Mouse (Mus musculus) neural tube, embryonic 12.5 days (tissue): ENCODE measurements around the gene Hsf2bp. TPM values are rescaled to one million over a fixed set of nuclear protein-coding genes. Genes with fewer than 3 reads are reported as not detected.

Source experiments
- ATAC-seq: fragments of 200-750 bp; cut with Nextera tagmentation; 2 replicates; pipeline ENCODE4 v1.8.0; 2017; ENCODE audit warnings: low read depth, mild to moderate bottlenecking, moderate TSS enrichment, moderate library complexity; ENCODE audit not compliant: low FRiP score
- H3K27ac ChIP-seq: fragments of 300-500 bp; sonication (generic); 2 replicates; pipeline ENCODE4 v1.5.1; 2016
- H3K27me3 ChIP-seq: fragments of 300-500 bp; sonication (generic); replicated peaks from 2 replicates; pipeline ENCODE4 v1.6.1; 2016; ENCODE audit warnings: mild to moderate bottlenecking
- H3K36me3 ChIP-seq: fragments of 300-500 bp; sonication (generic); 2 replicates; pipeline ENCODE4 v1.6.1; 2016; ENCODE audit warnings: mild to moderate bottlenecking
- H3K4me1 ChIP-seq: fragments of 300-500 bp; sonication (generic); 2 replicates; pipeline ENCODE4 v1.6.1; 2016
- H3K4me2 ChIP-seq: fragments of 300-500 bp; sonication (generic); replicated peaks from 2 replicates; pipeline ENCODE4 v1.6.1; 2016; ENCODE audit warnings: mild to moderate bottlenecking
- H3K4me3 ChIP-seq: fragments of 300-500 bp; sonication (generic); 2 replicates; pipeline ENCODE4 v1.5.1; 2016
- H3K9ac ChIP-seq: fragments of 300-500 bp; sonication (generic); 2 replicates; pipeline ENCODE4 v1.6.1; 2016; ENCODE audit warnings: mild to moderate bottlenecking
- H3K9me3 ChIP-seq: fragments of 300-500 bp; sonication (generic); 2 replicates; pipeline ENCODE4 v1.6.1; 2016; ENCODE audit warnings: mild to moderate bottlenecking
- WGBS: fragments of 180-500 bp; shearing (Covaris S2); methylation state at CpG from one replicate; pipeline ENCODE4 v1.1.7; 2016; 5-methylcytosine and 5-hydroxymethylcytosine counted together
- polyA plus RNA-seq: library from polyadenylated mRNA; unstranded; fragments of >200 nt; fragmentation: Nextera tagmentation; extraction: Ambion mirVana; gene quantifications from 2 replicates; pipeline ENCODE4 v1.2.1, GENCODE M21; 2016

The Hsf2bp gene
- polyA plus RNA-seq, 1 experiment from 2014 or later = 0.47 TPM

GRCm38 (mm10) chr17:31908966-31909365 lies 127.2 kb downstream of the Hsf2bp start:
- Histone ChIP-seq H3K9me3 (no peaks in the 10 kb centered on the region), H3K27ac (no peak overlapping the region), H3K4me3 (no peak overlapping the region), H3K4me1 (peaks cover 7% of the 10 kb centered on the region), H3K4me2 (no peak overlapping the region), H3K27me3 (no peaks in the 10 kb centered on the region), H3K9ac (no peak overlapping the region), H3K36me3 (no peaks in the 10 kb centered on the region)
- ATAC-seq = no peak
- 87% methylated on average over 2 of the region's 2 CpGs for WGBS

- WGBS = 92% methylated on average over 3 of the region's 3 CpGs
- H3K4me2 ChIP-seq = no peak overlapping the region
- ATAC-seq = no peak
Observed at GRCm38 (mm10) chr17:31906441-31906840, 129.7 kb downstream of the Hsf2bp start.

GRCm38 (mm10) chr17:31905791-31906211 lies 130.3 kb downstream of the Hsf2bp start:
- no peak overlapping the region for H3K9ac ChIP-seq
- WGBS = 73% methylated on average over 10 of the region's 10 CpGs
- H3K27ac ChIP-seq = no peak overlapping the region

More at GRCm38 (mm10) chr17:31906441-31906840, 129.7 kb downstream of the Hsf2bp start:
- Histone ChIP-seq H3K27me3 (no peaks in the 10 kb centered on the region), H3K27ac (no peak overlapping the region), H3K4me3 (no peak overlapping the region), H3K9ac (no peak overlapping the region), H3K36me3 (no peaks in the 10 kb centered on the region), H3K9me3 (no peaks in the 10 kb centered on the region), H3K4me1 (no peaks in the 10 kb centered on the region)

GRCm38 (mm10) chr17:31905201-31905790 lies 130.9 kb downstream of the Hsf2bp start:
- 93% methylated on average over 9 of the region's 9 CpGs for WGBS
- H3K4me1 ChIP-seq = no peaks in the 10 kb centered on the region
- H3K4me2 ChIP-seq = no peak overlapping the region
- H3K9ac ChIP-seq = no peak overlapping the region
- H3K36me3 ChIP-seq = no peaks in the 10 kb centered on the region
- H3K9me3 ChIP-seq = no peaks in the 10 kb centered on the region
- H3K4me3 ChIP-seq = no peak overlapping the region
- H3K27ac ChIP-seq = no peak overlapping the region
- H3K27me3 ChIP-seq = no peaks in the 10 kb centered on the region
- ATAC-seq = no peak

More at GRCm38 (mm10) chr17:31905791-31906211, 130.3 kb downstream of the Hsf2bp start:
- H3K4me1 ChIP-seq = no peaks in the 10 kb centered on the region
- no peak for ATAC-seq
- no peaks in the 10 kb centered on the region for H3K9me3 ChIP-seq
- no peaks in the 10 kb centered on the region for H3K36me3 ChIP-seq
- H3K4me2 ChIP-seq = no peak overlapping the region
- H3K4me3 ChIP-seq = no peak overlapping the region
- no peaks in the 10 kb centered on the region for H3K27me3 ChIP-seq

- Histone ChIP-seq H3K9me3 (no peaks in the 10 kb centered on the region), H3K27ac (no peak overlapping the region), H3K4me1 (no peaks in the 10 kb centered on the region), H3K4me3 (no peak overlapping the region), H3K27me3 (no peaks in the 10 kb centered on the region), H3K9ac (no peak overlapping the region), H3K36me3 (no peaks in the 10 kb centered on the region), H3K4me2 (no peak overlapping the region)
- no peak for ATAC-seq
- 91% methylated on average over 7 of the region's 7 CpGs for WGBS
Observed at GRCm38 (mm10) chr17:31904036-31904435, 132.1 kb downstream of the Hsf2bp start.

- Histone ChIP-seq H3K4me2 (no peak overlapping the region), H3K36me3 (no peaks in the 10 kb centered on the region), H3K9me3 (no peaks in the 10 kb centered on the region), H3K4me1 (no peaks in the 10 kb centered on the region), H3K27ac (no peak overlapping the region), H3K9ac (no peak overlapping the region), H3K4me3 (no peak overlapping the region), H3K27me3 (no peaks in the 10 kb centered on the region)
- ATAC-seq = no peak
- WGBS = 57% methylated on average over 3 of the region's 3 CpGs
Observed at GRCm38 (mm10) chr17:31902630-31903198, 133.4 kb downstream of the Hsf2bp start.

GRCm38 (mm10) chr17:31901461-31902204 lies 134.5 kb downstream of the Hsf2bp start:
- H3K9ac ChIP-seq = no peak overlapping the region
- no peak overlapping the region for H3K4me2 ChIP-seq
- no peaks in the 10 kb centered on the region for H3K9me3 ChIP-seq
- H3K36me3 ChIP-seq = no peaks in the 10 kb centered on the region
- 80% methylated on average over 11 of the region's 11 CpGs for WGBS
- no peak for ATAC-seq
- H3K27ac ChIP-seq = no peak overlapping the region
- no peaks in the 10 kb centered on the region for H3K4me1 ChIP-seq
- H3K27me3 ChIP-seq = no peaks in the 10 kb centered on the region
- no peak overlapping the region for H3K4me3 ChIP-seq

GRCm38 (mm10) chr17:31898941-31899340 lies 137.2 kb downstream of the Hsf2bp start:
- Histone ChIP-seq H3K27ac (no peak overlapping the region), H3K4me3 (no peak overlapping the region), H3K4me2 (no peak overlapping the region), H3K9me3 (no peaks in the 10 kb centered on the region), H3K4me1 (no peaks in the 10 kb centered on the region), H3K27me3 (no peaks in the 10 kb centered on the region), H3K9ac (no peak overlapping the region), H3K36me3 (no peaks in the 10 kb centered on the region)
- whole genome bisulfite sequencing = 66% methylated on average over 5 of the region's 5 CpGs
- no peak for ATAC-seq

- Histone ChIP-seq H3K36me3 (no peaks in the 10 kb centered on the region), H3K27me3 (no peaks in the 10 kb centered on the region), H3K27ac (no peak overlapping the region), H3K9ac (no peak overlapping the region), H3K4me3 (no peak overlapping the region), H3K4me1 (peaks cover 10% of the 10 kb centered on the region), H3K4me2 (no peak overlapping the region), H3K9me3 (no peaks in the 10 kb centered on the region)
- 85% methylated on average over 4 of the region's 4 CpGs for WGBS
- ATAC-seq = no peak
Observed at GRCm38 (mm10) chr17:31897186-31897793, 138.9 kb downstream of the Hsf2bp start.

GRCm38 (mm10) chr17:31896751-31897150 lies 139.4 kb downstream of the Hsf2bp start:
- Histone ChIP-seq H3K9me3 (no peaks in the 10 kb centered on the region), H3K4me3 (no peak overlapping the region), H3K27me3 (no peaks in the 10 kb centered on the region), H3K4me1 (peaks cover 13% of the 10 kb centered on the region), H3K9ac (no peak overlapping the region), H3K4me2 (no peak overlapping the region), H3K36me3 (no peaks in the 10 kb centered on the region), H3K27ac (no peak overlapping the region)
- 75% methylated on average over 3 of the region's 3 CpGs for WGBS
- ATAC-seq = no peak

GRCm38 (mm10) chr17:31896311-31896710 lies 139.8 kb downstream of the Hsf2bp start:
- H3K4me1 ChIP-seq = peaks cover 17% of the 10 kb centered on the region
- H3K4me3 ChIP-seq = no peak overlapping the region
- H3K36me3 ChIP-seq = no peaks in the 10 kb centered on the region
- ATAC-seq = no peak
- no peaks in the 10 kb centered on the region for H3K9me3 ChIP-seq
- no peak overlapping the region for H3K27ac ChIP-seq
- no peak overlapping the region for H3K4me2 ChIP-seq
- no peaks in the 10 kb centered on the region for H3K27me3 ChIP-seq
- H3K9ac ChIP-seq = no peak overlapping the region
- WGBS = 91% methylated on average over 7 of the region's 7 CpGs
